Mouse (Mus musculus): ENCODE measurements at regions not wholly inside any gene's neighbourhood (a gene's known extent, or its start where the extent isn't known, plus 50 kb on each side); places are given as distances from the start of the nearest gene placed in this dataset.

DNA sequence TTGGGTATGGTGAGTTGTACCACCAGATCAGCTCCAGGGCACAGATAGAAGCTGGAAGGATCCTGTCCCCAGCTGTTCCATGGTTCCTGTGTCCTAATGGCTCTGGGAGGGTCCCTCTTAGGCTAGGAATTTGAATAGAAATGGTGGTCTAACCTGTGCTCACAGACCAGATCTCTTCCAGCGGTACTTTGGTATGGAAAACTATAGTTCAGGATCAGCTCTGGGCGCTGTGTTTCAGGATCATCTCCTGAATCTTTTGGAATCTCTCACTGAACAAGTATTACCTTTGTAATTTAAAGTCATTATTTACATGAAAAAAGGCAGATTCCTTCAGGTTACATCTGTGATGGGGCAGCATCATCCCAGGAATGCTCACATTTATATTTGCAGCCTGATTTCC, 208.1 kb upstream of the Podxl start:
- no peak for DNase-seq (ENCODE audit: low spot score)
- Histone ChIP-seq H3K27me3 (replicated peaks; ENCODE audit: control insufficient read depth, insufficient read depth, low read length) (no peaks in the 10 kb centered on the region), H3K27ac (replicated peaks; ENCODE audit: low read depth, low read length) (no peak overlapping the region), H3K9ac (ENCODE audit: low read depth, low read length) (no peak overlapping the region), H3K36me3 (ENCODE audit: control insufficient read depth, insufficient read depth, low read length) (no peaks in the 10 kb centered on the region), H3K4me2 (ENCODE audit: low read depth, low read length) (no peak overlapping the region), H3K4me3 (ENCODE audit: low read depth, low read length) (no peak overlapping the region), H3K9me3 (ENCODE audit: control insufficient read depth, low read length) (peaks cover 4% of the 10 kb centered on the region; the same call in 1 of the 2 replicates), H3K4me1 (ENCODE audit: control insufficient read depth, insufficient read depth, low read length) (no peaks in the 10 kb centered on the region)
- 89% methylated on average over 2 of the region's 2 CpGs for WGBS
- ATAC-seq (ENCODE audit: low read depth) = no peak

DNA sequence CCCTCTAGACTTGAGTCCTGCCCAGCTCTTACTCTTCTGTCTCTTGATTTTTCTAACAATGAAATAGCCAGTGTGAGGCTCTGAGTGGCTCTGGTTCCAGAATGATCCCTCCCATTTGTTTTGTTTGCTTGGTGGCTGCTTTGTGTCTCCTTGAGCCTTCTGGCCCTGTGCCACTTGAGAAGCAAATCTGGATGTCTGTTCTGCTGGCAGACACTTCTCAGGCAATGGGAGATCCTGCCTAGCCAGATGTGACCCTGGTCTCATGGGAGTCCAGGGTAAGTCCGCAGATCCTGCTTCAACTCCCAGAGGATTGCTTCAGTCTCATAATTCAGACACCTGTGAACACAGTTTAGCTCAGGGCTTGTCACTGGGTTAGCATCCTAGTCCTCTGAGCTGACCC, 181.8 kb upstream of the Podxl start:
- Histone ChIP-seq H3K4me3 (ENCODE audit: low read depth, low read length) (no peak overlapping the region), H3K4me1 (ENCODE audit: control insufficient read depth, insufficient read depth, low read length) (no peaks in the 10 kb centered on the region), H3K4me2 (ENCODE audit: low read depth, low read length) (no peak overlapping the region), H3K9ac (ENCODE audit: low read depth, low read length) (no peak overlapping the region), H3K36me3 (ENCODE audit: control insufficient read depth, insufficient read depth, low read length) (no peaks in the 10 kb centered on the region), H3K9me3 (ENCODE audit: control insufficient read depth, low read length) (no peaks in the 10 kb centered on the region), H3K27ac (replicated peaks; ENCODE audit: low read depth, low read length) (no peak overlapping the region), H3K27me3 (replicated peaks; ENCODE audit: control insufficient read depth, insufficient read depth, low read length) (no peaks in the 10 kb centered on the region)
- peak; percentile 60 for DNase-seq (ENCODE audit: low spot score)
- ATAC-seq (ENCODE audit: low read depth) = peak; percentile 47; the same call in 1 of the 2 replicates
- WGBS = 60% methylated on average over 1 of the region's 1 CpGs

DNA sequence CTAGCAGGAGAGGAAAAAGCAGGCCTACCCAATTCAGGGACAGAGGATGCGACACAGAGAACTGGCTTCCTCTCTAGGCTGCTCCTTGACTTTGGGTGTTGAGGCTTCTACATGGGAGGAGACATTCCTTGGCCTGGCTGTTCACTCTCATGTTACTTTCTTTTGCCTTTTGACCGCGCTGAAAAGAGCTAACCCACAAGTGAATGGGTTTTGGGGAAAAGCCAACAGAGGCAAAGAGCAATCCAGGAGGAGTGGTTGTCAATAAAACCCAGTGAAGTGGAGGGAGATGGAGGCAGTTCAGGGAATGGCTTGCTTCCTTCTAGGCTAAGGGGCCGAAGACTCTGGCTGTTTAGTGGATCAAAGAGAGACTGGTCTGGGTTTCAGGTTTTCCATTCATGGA, 167.6 kb upstream of the Podxl start:
- peak; percentile 11 for DNase-seq (ENCODE audit: low spot score)
- Histone ChIP-seq H3K4me3 (ENCODE audit: low read depth, low read length) (no peak overlapping the region), H3K9me3 (ENCODE audit: control insufficient read depth, low read length) (no peaks in the 10 kb centered on the region), H3K27ac (replicated peaks; ENCODE audit: low read depth, low read length) (no peak overlapping the region), H3K9ac (ENCODE audit: low read depth, low read length) (no peak overlapping the region), H3K4me1 (ENCODE audit: control insufficient read depth, insufficient read depth, low read length) (no peaks in the 10 kb centered on the region), H3K4me2 (ENCODE audit: low read depth, low read length) (no peak overlapping the region), H3K27me3 (replicated peaks; ENCODE audit: control insufficient read depth, insufficient read depth, low read length) (no peaks in the 10 kb centered on the region), H3K36me3 (ENCODE audit: control insufficient read depth, insufficient read depth, low read length) (no peaks in the 10 kb centered on the region)
- no peak for ATAC-seq (ENCODE audit: low read depth)
- 87% methylated on average over 4 of the region's 4 CpGs for WGBS

DNA sequence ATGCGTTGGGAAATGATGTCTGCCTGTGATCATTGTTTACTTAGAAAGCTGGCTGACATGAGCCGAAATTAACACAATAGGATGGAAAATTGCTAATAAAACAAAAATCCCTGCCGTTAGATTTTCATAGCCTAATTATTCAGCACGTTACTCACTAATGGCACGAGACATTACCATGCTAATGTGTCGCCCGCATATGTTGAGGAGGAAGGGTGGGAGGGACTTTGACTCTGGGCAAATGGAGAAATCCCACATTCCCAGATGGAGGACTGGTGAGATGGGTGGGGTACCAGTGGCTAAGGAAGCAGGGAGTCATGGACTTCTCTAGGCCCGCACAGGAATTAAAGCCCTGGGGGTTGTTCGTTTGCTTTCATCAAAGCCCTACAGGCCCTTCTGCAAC, 155.8 kb upstream of the Podxl start:
- no peak overlapping the region for H3K9ac ChIP-seq (ENCODE audit: low read depth, low read length)
- DNase-seq (ENCODE audit: low spot score) = no peak
- no peaks in the 10 kb centered on the region for H3K9me3 ChIP-seq (ENCODE audit: control insufficient read depth, low read length)
- WGBS = 77% methylated on average over 9 of the region's 9 CpGs
- no peak overlapping the region for H3K27ac ChIP-seq (replicated peaks; ENCODE audit: low read depth, low read length)
- H3K4me2 ChIP-seq (ENCODE audit: low read depth, low read length) = no peak overlapping the region
- H3K4me3 ChIP-seq (ENCODE audit: low read depth, low read length) = no peak overlapping the region
- H3K4me1 ChIP-seq (ENCODE audit: control insufficient read depth, insufficient read depth, low read length) = no peaks in the 10 kb centered on the region
- ATAC-seq (ENCODE audit: low read depth) = no peak
- H3K27me3 ChIP-seq (replicated peaks; ENCODE audit: control insufficient read depth, insufficient read depth, low read length) = no peaks in the 10 kb centered on the region
- no peaks in the 10 kb centered on the region for H3K36me3 ChIP-seq (ENCODE audit: control insufficient read depth, insufficient read depth, low read length)

DNA sequence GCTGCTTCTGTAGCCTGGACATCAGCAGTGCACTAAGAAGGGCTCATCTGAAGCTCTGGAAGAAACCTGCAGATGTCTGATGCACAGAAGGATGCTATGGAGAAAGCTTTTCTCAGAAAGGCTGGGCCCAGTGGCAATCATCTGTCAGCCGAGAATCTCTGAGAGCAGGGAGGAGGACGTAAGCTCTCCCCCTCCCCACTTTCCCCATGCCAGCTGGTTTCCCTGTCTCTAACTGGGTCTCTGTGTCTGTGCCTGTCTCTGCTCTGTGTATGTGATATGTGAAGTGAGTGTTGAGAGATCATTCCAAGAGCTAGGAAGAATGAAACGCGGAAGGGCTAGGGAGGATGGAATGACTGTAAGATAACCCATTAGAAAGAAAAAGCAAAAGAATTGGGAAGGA, 155.1 kb upstream of the Podxl start:
- H3K9ac ChIP-seq (ENCODE audit: low read depth, low read length) = no peak overlapping the region
- ATAC-seq (ENCODE audit: low read depth) (no peak), DNase-seq (ENCODE audit: low spot score) (no peak)
- WGBS = 74% methylated on average over 4 of the region's 4 CpGs
- no peaks in the 10 kb centered on the region for H3K4me1 ChIP-seq (ENCODE audit: control insufficient read depth, insufficient read depth, low read length)
- H3K9me3 ChIP-seq (ENCODE audit: control insufficient read depth, low read length) = no peaks in the 10 kb centered on the region
- no peaks in the 10 kb centered on the region for H3K27me3 ChIP-seq (replicated peaks; ENCODE audit: control insufficient read depth, insufficient read depth, low read length)
- H3K27ac ChIP-seq (replicated peaks; ENCODE audit: low read depth, low read length) = no peak overlapping the region
- H3K4me2 ChIP-seq (ENCODE audit: low read depth, low read length) = no peak overlapping the region
- H3K4me3 ChIP-seq (ENCODE audit: low read depth, low read length) = no peak overlapping the region
- no peaks in the 10 kb centered on the region for H3K36me3 ChIP-seq (ENCODE audit: control insufficient read depth, insufficient read depth, low read length)

DNA sequence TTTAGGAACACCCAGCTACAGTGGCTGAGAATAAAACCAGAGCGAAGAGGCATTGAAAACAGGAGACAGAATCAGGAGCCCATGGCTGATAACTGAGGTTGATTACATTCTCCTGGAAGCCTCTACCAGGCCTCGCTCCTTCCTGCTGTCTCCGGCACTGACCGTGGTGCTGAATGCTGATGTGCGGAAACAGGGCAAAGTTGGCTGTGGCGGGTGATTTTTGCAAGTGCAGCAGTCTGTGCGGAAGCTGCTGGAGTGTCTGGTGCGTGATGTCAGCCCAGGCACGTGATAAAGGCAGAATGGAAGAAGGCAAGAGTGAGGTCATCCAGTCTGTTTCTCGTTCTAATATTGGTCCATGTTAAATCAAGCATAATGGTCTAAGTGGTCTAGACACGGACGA, 153.8 kb upstream of the Podxl start:
- Histone ChIP-seq H3K9me3 (ENCODE audit: control insufficient read depth, low read length) (no peaks in the 10 kb centered on the region), H3K9ac (ENCODE audit: low read depth, low read length) (no peak overlapping the region), H3K27me3 (replicated peaks; ENCODE audit: control insufficient read depth, insufficient read depth, low read length) (no peaks in the 10 kb centered on the region), H3K36me3 (ENCODE audit: control insufficient read depth, insufficient read depth, low read length) (no peaks in the 10 kb centered on the region), H3K4me3 (ENCODE audit: low read depth, low read length) (no peak overlapping the region), H3K4me2 (ENCODE audit: low read depth, low read length) (no peak overlapping the region), H3K27ac (replicated peaks; ENCODE audit: low read depth, low read length) (no peak overlapping the region), H3K4me1 (ENCODE audit: control insufficient read depth, insufficient read depth, low read length) (no peaks in the 10 kb centered on the region)
- DNase-seq (ENCODE audit: low spot score) (peak; percentile 77), ATAC-seq (ENCODE audit: low read depth) (peak; percentile 50; the same call in 1 of the 2 replicates)
- 21% methylated on average over 11 of the region's 12 CpGs for WGBS

DNA sequence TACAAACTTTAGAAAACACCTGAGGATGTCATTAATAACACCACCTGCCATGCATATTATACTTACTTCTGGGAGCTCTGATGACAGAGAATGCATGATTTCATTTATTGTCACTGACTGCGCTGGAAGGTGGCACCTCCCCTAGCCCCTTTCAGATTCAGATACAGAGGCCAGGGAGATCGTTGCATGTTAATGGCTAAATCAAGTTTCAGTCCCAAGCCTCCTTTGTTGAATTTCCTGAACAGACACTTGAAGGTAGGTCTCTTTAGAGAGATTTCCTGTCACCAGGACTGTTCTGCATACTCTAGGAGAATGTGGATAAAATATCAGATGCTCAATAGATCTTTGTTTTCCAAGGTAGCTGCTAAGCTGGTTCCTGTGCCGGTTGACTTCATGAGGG, 143.5 kb upstream of the Podxl start:
- ATAC-seq (ENCODE audit: low read depth) (no peak), DNase-seq (ENCODE audit: low spot score) (no peak)
- 76% methylated on average over 3 of the region's 3 CpGs for WGBS
- Histone ChIP-seq H3K36me3 (ENCODE audit: control insufficient read depth, insufficient read depth, low read length) (no peaks in the 10 kb centered on the region), H3K4me3 (ENCODE audit: low read depth, low read length) (no peak overlapping the region), H3K27ac (replicated peaks; ENCODE audit: low read depth, low read length) (no peak overlapping the region), H3K4me1 (ENCODE audit: control insufficient read depth, insufficient read depth, low read length) (no peaks in the 10 kb centered on the region), H3K27me3 (replicated peaks; ENCODE audit: control insufficient read depth, insufficient read depth, low read length) (no peaks in the 10 kb centered on the region), H3K4me2 (ENCODE audit: low read depth, low read length) (no peak overlapping the region), H3K9me3 (ENCODE audit: control insufficient read depth, low read length) (no peaks in the 10 kb centered on the region), H3K9ac (ENCODE audit: low read depth, low read length) (no peak overlapping the region)

DNA sequence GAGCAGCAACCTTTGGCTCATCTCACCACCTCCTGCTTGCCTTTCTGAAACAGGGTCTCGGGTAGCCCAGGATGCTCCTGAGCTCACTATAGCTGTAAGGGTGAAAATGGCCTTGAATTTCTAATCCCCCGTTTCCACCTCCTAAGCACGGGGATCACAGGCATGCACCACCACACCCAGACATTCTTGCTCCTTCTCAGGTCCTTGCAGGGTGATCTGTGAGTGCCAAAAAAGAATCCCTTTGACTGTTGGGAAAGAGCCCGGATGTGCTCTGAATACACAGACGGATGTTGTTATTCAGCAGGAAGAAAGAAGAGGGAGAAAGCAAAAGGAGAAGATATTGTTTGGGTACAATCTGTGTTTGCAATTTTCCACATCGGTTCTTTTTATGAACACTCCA, 140.4 kb upstream of the Podxl start:
- no peaks in the 10 kb centered on the region for H3K4me1 ChIP-seq (ENCODE audit: control insufficient read depth, insufficient read depth, low read length)
- H3K4me2 ChIP-seq (ENCODE audit: low read depth, low read length) = no peak overlapping the region
- no peak overlapping the region for H3K9ac ChIP-seq (ENCODE audit: low read depth, low read length)
- no peaks in the 10 kb centered on the region for H3K9me3 ChIP-seq (ENCODE audit: control insufficient read depth, low read length)
- H3K27ac ChIP-seq (replicated peaks; ENCODE audit: low read depth, low read length) = no peak overlapping the region
- no peak for DNase-seq (ENCODE audit: low spot score)
- no peak for ATAC-seq (ENCODE audit: low read depth)
- 77% methylated on average over 6 of the region's 6 CpGs for WGBS
- H3K36me3 ChIP-seq (ENCODE audit: control insufficient read depth, insufficient read depth, low read length) = no peaks in the 10 kb centered on the region
- H3K4me3 ChIP-seq (ENCODE audit: low read depth, low read length) = no peak overlapping the region
- H3K27me3 ChIP-seq (replicated peaks; ENCODE audit: control insufficient read depth, insufficient read depth, low read length) = no peaks in the 10 kb centered on the region

DNA sequence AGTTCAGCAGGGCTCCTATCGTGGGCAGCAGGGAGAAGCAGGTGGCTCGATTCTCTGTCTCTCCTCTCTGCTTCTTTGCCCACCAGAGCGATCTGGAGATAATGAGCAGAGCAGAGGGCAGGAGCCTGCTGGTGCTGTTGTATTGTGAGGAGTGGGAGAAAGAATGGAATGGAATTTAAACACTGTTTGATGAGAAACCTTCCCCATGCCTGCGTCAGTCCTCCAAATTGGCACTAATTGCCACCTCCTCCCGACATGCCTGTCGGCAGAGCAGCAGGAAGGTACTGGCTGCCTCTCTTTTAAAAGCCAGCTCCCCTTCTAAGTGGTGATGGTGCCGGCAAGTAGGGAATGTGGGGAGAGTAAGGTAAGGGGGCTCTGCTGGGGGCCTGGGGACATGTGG, 139.2 kb upstream of the Podxl start:
- ATAC-seq (ENCODE audit: low read depth) = no peak
- no peaks in the 10 kb centered on the region for H3K9me3 ChIP-seq (ENCODE audit: control insufficient read depth, low read length)
- no peaks in the 10 kb centered on the region for H3K4me1 ChIP-seq (ENCODE audit: control insufficient read depth, insufficient read depth, low read length)
- no peaks in the 10 kb centered on the region for H3K36me3 ChIP-seq (ENCODE audit: control insufficient read depth, insufficient read depth, low read length)
- H3K27ac ChIP-seq (replicated peaks; ENCODE audit: low read depth, low read length) = no peak overlapping the region
- no peak overlapping the region for H3K9ac ChIP-seq (ENCODE audit: low read depth, low read length)
- H3K4me2 ChIP-seq (ENCODE audit: low read depth, low read length) = no peak overlapping the region
- no peak for DNase-seq (ENCODE audit: low spot score)
- no peaks in the 10 kb centered on the region for H3K27me3 ChIP-seq (replicated peaks; ENCODE audit: control insufficient read depth, insufficient read depth, low read length)
- 30% methylated on average over 6 of the region's 7 CpGs for WGBS
- H3K4me3 ChIP-seq (ENCODE audit: low read depth, low read length) = no peak overlapping the region
